Mouse (Mus musculus): ENCODE measurements around the gene Fam210b.
"Not testable (repeated sequence)": the region's sequence is repeated elsewhere in the genome, so short reads cannot be mapped to it uniquely, and the experiment has no call there.

The Fam210b gene

DNA sequence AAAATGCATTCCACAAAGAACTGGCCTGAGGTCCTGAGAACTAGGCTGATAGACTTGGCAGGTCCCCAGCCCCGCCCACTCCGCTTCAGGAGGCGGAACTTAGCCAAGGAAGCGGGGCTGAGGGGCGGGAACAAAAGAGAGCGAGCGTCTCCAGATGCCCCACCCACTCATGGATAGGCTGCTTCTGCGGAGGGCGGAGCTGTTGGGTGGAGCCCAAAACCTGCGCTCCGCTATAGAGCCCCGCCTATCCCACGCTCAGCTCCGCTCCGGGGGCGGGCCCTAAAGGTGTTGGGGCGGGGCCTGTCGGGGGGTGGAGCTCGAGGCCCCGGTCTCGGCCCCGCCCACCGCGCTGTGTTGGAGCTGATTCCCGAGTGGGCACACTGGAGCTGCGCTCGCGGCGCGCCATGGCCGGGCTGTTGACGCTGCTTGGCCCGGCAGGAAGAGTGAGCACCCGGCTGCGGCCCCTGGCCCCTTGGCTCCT is at the start of gene Fam210b:
Fam210b (plus strand) TSS at position 308 of the 481 bp plus-strand sequence.
- DNase-seq (ENCODE audit: low spot score) = peak; percentile 98

DNA sequence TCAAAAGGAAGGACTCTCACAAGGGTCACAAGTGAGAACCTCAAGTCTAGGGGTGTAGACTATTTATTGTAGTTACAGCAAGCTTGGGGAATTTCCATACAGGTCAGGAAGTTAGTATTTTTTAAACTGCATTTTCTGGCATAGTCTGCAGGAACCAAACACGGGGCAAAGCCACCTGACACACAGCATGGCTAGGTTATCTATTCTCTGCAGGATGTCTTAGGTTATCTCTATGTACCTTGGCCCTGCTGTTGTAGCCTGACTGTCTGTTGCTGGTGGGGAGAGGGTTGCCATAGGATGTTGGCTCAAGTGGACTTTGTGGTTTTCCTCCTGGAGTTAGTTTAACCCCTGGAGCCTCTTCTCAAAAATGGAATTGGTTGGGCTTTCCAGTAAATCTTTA is 47.3 kb upstream of the Fam210b start:
- no peak for DNase-seq (ENCODE audit: low spot score)

DNA sequence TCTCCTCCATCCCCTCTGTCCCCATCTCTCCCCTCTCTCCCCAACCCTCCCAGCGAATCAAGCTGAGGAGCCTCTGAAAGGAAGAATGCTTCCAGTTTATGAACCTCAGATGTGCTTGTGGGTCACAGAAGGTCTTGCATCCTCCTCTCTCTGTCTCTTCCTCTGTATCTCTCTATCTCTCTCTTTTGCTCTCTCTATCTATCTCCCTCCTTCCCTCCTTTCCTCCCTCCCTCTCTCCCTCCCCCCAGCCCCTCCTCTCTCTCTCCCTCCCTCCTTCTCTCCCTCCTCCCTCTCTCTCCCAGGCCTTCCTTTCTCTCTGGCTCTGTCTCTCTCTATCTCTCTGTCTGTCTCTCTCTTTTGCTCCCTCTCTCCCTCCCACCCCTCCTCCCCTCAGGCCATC is 46.8 kb upstream of the Fam210b start:
- DNase-seq (ENCODE audit: low spot score) = no peak

DNA sequence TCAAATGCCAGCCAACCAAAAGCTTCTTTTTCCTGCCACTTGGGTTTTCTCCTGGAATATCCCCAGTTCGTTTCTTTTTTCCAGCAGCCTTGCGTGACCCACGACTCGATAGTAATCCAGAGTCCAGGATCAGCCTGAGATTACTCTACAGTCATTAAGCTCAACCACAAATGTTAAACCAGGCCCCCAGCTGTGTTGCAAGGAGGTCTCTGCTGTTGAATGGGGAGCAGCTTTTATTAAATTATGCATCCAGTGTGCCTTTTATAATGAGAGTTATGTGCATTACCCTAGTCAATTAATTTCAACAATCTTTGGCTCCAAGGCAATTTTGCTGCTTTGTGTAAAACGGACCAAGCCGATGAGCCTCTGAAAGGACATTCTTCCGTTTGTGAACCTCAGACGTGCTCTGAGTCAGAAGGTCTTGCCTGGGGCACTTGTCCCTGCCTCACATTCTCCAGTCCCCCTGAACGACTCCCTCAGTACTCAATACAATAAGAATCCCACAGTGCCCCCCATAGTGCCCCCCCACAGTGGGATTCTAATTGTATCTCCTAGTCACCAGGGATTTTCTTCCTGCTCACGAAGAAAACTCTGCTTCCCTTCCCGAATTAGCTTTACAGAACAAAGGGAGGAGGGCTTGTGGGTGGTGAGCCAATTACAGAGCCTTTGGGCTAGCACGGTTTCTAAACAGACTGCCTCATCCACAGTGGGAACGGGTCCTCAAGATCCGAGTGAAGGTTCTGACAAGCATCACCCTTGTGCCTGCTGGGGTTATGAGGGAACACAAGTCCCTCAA is 46.0 kb upstream of the Fam210b start:
- no peak for DNase-seq (ENCODE audit: low spot score)

DNA sequence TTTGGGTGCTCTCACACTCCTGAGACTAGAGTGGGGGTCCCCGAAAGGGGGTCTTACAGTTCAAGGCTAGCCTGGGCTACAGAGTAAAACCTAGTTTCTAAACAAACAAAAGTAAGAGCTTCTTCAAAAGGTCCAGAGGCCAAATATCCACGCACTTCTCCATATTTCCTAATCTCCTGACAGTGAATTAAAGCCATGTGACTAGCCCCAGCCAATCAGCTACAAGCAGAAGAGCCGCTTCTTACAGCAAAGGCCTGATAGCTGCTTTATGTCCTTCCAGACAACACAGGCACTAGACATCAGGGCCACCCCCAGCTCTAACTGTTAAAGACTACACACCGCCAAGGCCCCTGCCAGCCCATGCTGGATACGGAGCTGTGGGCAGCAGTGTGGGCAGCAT is 43.0 kb upstream of the Fam210b start:
- no peak for DNase-seq (ENCODE audit: low spot score)

DNA sequence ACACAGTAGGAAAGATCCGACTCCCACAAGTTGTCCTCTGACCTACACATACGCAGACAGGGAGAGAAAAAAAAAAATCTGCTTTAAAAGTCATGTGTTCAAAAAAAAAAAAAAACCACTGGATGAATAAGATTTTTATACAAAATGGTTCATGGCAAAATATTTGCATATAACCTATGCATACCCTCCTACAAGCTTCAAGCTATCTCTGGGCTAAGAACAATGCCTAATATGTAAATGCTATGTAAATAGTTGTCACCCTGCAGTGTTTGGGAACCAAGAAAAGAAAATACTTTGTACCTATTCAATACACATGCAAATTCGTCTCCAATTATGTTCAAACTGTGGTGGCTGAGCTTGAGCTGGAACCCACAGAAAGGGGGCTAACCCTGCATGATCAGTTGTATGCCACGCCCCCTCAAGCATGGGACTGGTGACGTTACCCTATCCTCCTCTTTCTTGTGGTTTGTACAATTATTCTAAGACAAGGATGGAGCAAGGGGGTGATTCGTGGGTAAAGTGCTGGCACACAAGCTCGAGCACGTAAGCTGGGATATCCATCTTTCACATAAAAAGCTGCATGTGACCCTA is 41.2 kb upstream of the Fam210b start:
- DNase-seq (ENCODE audit: low spot score) = no peak

DNA sequence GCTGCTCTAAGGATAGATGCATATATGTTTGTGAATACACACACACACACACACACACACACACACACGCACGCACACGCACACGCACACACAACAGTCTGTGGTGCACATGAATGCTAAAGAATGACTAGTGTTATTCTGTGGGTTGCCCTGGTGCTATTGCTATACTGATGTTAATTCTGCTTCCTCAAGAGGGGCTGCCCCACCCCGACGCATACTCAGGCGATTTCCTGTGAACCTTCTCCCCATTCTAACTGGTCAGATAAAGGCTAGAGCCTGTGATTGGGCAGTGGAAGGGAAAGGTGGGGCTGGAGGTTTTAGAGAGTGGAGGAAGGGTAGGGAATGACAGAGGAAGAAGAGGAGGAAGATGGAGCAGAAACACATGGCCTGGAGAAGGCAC is 39.8 kb upstream of the Fam210b start:
- not testable (repeated sequence) for DNase-seq (ENCODE audit: low spot score)

DNA sequence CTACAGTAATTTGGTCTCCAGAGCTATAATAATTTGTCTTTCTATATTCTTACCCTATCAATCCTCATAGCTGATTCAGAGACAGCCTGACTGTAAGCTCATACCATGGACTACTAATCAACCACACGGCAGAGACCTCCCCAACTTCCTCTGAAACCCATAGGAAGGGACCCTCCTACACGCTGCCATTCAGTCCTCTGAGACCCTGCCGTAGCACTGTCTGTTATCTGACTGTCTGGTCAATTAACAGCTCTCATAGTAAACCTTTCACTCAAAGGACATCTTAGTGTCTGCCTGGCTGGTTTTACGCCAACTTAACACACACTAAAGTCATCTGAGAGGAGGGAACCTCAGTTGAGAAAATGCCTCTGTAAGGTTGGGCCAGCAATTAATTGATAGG is 38.8 kb upstream of the Fam210b start:
- DNase-seq (ENCODE audit: low spot score) = no peak

DNA sequence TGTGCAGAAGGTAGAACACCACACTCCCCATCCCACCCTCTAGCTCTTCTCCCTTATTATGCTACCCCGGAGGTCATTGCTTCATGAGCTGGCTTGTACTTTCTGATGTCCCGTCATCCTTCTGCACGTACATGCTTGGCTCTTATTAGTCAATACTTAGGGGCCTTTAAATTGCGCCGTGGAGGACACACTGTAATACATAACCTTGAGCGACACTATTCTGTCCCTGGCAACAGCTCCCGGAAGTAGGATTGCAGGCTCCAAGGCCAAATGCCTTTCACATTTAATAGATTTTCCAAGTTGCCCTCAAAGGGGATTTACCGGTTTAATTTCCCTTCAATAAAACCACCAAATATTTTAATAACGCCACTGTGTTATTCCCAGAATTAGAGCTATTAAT is 33.6 kb upstream of the Fam210b start:
- DNase-seq (ENCODE audit: low spot score) = no peak

DNA sequence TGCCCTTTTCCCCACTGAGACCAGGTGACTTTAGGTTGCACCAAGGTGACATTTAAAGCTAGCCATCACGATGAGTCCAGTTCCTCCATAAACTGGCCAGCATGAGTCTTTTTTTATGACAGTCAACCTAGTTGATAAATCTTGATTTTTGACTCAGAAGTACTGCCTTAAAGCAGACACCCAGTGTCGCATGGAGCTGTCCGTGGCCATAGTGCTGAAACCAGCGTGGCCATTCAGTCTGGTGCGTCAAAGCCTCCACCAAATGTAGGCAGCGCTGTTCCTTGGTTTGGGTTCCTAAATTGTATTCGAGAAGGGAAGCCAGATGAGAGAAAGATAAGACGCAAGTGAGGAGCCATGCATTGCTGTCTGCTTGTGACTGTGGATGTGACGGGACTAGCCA is 24.5 kb upstream of the Fam210b start:
- DNase-seq (ENCODE audit: low spot score) = peak; percentile 42

DNA sequence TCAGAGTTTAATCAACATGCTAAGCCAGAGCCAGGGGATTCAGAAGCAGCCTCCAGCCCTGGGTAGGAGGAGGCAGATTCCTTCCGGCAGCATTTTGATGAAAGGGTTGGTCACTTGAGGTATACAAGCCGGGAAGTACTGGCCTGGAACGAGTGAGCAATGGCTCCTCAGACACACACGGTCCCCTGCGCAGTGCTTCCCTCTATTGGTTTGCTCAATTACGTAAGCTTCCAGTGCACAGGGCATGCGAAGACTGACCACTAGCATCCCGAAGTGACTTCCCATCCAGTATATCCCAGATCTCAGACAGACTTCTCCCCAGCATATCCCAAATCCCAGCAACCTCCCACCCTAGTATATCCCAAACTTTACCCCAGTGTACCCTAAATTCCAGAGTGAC is 17.1 kb upstream of the Fam210b start:
- DNase-seq (ENCODE audit: low spot score) = no peak

DNA sequence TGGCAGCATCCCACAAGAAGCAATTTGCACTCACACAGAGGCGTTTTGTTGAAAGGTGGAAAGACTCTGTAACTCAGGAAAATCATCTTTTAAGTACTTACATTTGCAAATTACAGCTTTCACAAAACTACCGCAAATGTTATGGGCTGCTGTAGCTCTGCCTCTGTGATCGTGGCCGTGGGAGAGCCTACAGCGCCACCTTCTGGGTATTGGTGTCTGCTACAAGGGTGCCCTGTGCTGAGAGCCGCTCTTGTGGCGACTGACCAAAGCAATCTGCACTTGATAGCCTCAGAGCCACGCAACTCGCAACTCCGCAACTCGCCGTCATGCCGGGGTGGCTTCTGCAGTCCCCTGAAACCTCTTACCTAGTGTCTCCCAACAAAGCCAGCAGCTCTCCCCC is 16.2 kb upstream of the Fam210b start:
- DNase-seq (ENCODE audit: low spot score) = no peak

DNA sequence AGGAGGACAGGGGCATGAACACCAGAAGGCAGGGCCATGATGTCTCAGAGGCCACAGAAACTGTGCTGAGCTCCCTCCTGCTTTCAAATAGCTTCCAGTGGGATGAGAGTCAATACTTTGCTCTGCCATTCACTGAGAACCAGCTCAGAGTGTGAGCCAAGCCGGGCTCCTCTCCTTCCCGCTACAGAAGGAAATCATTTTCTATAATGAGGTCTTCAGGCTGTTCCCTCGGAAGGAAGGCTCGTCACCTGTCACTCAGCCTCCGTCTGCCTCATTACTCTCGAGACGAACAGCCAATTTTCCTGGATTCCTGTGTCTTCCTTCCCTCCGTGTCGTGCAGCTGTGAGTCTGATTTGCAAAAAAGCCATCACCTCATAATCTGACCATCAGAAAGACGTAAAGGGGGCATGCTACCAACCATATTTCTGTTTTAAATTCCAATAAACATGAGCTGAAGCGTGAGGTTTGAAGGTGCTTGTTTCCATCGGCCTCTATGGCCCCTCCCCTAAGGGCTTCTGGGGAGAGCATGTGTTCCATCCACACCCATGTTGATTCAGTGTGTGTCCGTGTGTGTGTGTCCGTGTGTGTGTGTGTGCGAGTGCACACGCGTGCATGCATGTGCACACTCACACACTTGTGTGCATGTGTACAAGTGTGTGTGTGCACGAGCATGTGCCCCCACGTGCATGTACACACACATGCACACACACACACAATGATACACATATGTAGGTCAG is 7.0 kb upstream of the Fam210b start:
- no peak for DNase-seq (ENCODE audit: low spot score)

DNA sequence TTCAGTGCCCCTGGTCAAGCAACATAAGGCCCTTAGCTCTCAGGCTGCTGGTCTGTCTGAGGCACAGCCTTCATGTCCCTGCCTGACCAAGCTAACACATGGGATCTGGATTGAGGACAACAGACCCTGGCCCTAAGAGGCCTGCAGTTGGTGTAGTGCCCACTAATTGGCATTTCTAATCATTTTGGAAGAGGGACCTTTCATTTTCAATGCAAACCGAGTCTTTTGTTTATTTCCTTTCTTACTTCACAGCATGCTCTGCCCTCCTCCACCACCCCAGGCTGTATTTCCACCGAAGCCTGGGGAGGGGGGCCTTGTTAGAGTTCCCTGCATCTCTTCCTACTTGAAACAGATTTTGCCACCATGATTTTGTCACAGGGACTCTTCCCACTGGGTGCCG is 4.4 kb upstream of the Fam210b start:
- DNase-seq (ENCODE audit: low spot score) = no peak

DNA sequence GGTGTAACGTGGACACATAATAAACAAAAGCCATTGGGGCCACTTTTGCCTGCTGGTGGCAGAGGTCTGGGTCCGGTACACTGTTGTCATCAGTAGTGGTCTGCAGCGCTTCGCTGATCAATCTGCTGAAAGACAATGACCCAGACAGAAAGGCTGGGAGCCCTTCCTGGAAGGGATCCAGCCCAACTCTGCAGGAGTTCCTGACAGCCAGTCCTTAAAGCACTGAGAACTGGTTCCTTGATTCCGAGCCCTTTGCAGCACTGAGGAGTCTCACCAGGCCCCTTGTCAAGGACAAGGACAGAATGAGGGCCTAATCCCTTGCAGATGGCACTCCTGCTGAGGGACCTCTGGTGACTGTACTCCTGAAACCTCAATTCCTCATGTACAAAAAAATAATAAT is 3.8 kb upstream of the Fam210b start:
- no peak for DNase-seq (ENCODE audit: low spot score)

DNA sequence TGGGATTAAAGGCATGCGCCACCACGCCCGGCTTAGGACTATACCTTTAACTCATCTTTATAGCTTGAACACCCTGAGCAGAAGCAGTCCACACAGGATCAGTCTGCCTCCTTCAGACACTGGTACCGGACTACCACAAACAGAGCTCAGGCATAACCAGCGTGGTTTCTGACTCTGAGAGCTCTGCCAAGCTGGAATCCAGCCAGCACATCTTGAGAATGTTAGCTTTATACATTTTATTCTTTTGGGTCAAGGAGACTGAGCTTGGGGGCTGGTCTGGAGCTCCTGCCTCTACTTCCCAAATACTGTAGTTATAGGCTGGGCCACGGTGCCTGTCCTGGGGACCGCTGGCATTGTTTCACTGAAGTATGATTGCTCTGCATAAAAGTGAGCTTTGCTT is 1.6 kb upstream of the Fam210b start:
- DNase-seq (ENCODE audit: low spot score) = no peak

DNA sequence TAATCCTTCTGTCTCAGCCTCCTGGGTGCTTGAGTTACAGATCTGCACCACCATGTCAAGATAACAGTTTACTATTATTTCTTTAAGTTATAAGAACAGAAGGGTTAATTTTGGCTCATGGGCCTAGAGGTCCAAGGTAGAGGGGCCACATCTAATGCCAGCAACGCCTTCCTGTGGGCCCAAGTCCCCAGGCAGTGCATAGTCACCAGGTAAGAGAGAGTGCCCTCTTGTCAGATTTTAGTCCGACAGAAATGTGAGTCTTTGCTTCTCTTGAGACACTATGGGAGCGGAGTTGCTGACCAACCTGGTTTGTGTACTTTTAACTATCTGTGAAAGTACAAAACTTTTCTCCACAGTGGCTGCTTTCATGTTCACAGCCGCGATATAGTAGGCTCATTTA is 696 bp upstream of the Fam210b start:
- no peak for DNase-seq (ENCODE audit: low spot score)

DNA sequence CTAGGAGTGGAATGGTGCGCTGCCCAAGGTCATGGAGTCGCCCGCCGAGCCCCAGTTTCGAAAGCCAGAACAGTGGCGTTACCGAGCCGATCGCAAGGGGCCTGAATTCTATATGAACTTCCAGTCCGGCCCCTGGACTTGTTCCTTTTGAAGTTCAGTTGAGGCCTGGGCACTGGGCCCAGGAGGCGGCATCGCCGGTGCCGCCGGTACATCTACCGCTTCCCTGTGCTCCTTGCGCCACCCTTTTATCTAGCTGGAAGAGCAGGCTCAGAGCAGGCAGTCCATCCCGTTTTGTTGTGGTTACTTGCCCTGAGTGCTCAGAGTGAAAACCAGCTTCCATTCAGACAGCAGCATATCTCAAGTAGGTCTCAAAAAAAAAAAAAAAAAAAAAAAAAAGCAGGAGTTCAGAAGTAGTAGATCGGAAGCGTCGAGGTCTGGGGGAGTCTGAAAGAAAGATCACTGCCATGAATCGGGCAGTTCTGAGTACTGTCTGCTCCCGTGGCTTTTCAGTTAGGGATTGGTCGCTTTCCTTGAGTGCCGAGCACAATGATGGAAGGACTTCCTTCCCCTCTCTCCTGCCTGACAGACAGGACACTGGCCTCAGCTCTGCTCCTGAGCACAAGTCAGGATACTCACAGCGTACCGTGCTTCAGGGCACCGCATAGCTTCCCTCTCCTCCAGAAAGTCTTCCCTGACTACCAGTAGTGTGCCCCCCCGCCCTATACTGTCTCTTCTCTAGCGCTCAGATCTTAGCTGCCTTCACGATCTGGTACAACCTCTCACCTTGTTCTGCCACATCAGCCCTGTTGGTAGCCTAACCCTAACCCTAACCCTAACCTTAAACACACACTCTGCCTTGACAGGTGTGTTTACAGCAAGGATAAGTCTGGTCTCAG is 917 bp downstream of the Fam210b start:
- peak; percentile 35 for DNase-seq (ENCODE audit: low spot score)

DNA sequence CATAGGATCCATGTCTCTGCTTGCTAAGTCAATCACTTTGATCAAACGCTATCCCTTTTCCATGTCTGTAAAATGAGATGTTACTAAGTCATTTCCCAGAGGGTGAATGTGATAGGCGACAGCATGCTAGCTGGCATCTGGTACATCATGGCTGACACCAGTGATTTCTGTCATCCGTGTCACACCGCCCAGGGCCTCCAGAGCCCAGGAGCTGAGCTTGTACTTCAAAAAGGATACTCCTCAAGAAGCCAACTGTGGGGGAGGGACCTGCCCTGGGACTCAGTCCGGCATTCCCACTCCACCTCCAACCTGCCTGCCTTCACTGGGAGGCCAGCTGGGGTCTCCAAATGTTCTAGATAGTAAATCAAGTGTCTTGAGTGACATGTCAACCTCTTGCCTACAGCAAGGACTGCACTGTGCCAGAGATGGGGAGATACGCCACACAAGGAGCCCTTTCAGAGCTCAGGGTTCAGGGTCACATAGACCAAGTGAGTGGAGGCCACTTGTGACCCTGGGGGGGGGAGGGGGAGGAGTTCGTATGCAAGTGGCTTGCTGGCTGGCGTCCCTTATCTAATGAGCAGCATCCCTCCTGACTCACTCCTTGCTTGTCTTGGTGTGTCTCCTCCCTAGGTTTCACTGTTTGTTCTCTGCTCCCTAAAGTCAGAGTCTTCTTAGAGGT is 1.7 kb downstream of the Fam210b start:
- DNase-seq (ENCODE audit: low spot score) = no peak

DNA sequence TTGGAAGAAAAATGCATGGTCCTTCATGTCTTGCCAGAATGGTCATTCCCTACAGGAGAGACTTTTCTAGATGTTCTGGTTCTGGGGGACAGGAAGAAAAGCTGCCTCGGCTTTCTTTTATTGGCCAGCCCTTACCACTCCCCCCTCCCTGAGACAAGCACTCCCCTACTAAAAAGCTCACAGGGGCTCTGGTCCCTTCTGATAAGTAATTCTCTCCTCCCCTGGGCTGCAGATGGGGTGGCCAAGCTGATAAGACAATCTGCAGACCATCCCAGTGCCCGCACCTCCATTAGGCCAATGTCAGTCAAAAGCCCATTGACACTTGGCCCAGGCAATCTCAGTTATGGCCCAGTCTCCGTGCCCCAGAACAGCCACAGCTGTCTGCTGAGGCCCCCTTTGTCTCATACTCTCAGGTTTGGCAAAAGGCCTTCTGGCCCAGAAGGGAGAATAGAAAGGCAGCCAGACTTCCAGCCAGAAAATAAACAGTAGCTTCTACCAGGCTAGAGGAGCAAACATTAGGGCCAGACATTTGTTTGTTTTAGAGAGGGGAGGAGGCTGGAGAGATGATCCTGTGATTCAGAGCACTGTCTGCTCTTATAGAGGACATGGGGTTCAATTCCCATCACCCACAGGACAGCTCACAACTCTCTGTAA is 3.1 kb downstream of the Fam210b start:
- DNase-seq (ENCODE audit: low spot score) = peak; percentile 72

DNA sequence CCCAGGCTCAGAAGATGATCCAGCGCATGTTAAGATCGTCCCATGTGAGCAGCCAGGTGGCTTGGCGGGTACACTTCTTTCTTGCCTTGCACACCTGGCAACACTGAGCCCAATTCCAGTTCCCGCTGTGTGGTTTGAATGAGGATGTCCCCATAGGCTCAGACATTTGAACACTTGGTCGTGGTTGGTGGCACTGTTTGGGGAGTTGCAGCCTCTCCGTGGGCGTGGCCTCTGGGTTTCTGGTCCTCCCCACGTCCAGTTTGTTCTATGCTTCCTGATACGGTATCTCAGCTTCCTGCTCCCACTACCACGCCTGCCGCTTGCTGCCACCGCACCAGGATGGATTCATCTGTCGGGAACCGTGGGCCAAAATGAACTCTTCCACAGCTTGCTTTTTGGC is 4.4 kb downstream of the Fam210b start:
- DNase-seq (ENCODE audit: low spot score) = no peak

Measured in lung, postnatal 25 days (tissue).